Mouse (Mus musculus) cerebellum, adult 11 months (tissue): ENCODE results near the gene Vps26c.
"Not testable (repeated sequence)": the region's sequence is repeated elsewhere in the genome, so short reads cannot be mapped to it uniquely, and the experiment has no call there.

Experiments
- DNase-seq: peaks from one replicate; pipeline ENCODE4 v3.0.0; 2022

Vps26c gene

DNA sequence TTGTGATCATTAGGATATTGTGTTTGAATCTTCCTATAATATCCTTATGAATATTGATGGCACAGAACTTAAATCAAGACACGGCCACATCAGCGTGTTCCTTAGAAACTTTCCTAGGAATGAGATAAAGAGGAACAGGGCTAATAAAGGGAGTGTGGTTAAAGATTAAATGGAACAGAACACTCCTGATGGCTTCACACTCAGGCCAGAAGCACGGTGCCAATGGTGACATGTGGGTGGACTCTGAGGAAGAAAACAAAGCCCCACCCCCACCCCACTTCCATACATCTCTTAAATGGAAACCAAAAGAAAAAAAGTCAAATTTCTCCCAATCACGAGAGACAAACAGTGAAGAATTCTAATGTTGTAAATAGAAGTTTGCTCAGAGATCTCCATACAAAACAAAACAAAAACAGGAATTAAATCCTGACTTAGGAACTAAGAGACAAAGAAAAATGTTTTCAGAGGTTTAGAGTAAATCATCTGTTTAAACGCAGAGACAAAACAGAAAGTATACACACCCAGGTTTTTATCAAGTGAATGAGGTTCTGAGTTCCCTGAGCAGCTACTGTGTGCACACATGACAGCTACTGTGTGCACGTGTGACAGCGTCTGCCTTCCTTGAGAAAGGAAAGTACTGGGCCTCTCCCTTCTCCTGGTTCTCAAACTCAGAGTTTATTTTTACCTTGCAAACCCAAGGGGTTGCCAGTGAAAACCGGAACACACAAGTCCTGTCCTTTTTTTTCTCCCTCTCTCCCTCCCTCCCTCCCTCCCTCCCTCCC is 19.3 kb upstream of the Vps26c start:
- no peak for DNase-seq

GRCm38 (mm10) chr16:94544540-94545105 is 18.0 kb upstream of the Vps26c start:
- DNase-seq = no peak

GRCm38 (mm10) chr16:94542898-94543297 is 16.3 kb upstream of the Vps26c start:
- no peak for DNase-seq

DNA sequence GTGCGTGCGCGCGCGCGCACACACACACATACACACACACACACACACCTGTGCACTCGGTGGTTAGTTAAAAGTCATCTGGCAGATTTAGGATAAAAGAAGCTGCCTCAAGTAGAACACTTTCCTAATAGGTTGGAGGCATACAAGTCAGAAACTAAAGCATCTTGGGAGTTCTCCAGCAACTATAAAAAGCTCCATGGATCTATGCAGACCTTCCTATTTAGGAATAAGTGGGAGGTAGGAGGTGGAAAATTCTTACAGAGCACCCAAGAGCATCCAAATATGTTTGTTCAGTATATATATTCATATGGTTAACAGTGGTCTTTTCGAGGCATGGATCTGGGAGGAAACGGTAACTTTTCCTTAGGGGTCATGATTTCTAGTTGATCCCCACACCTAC is 13.5 kb upstream of the Vps26c start:
- no peak for DNase-seq

DNA sequence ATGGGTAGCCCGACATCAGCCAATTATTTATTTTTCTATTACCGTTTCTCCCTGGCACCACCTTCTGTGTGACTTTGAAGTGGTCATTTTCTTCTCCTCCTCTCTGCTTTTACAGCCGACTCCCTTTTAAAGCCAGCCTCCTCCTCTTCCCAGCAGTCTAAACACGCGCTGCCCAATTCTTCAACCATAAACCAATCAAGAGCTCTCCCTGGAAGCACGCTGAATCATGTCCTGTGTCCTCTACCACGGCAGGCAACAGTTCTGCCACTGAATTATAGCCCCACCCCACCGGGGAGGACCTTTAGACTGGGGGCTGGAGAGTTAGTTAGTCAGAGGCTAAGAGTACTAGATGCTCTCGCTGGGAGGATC is 10.5 kb upstream of the Vps26c start:
- peak; percentile 25 for DNase-seq

GRCm38 (mm10) chr16:94536417-94537158 is 10.0 kb upstream of the Vps26c start:
- peak; percentile 39 for DNase-seq

DNA sequence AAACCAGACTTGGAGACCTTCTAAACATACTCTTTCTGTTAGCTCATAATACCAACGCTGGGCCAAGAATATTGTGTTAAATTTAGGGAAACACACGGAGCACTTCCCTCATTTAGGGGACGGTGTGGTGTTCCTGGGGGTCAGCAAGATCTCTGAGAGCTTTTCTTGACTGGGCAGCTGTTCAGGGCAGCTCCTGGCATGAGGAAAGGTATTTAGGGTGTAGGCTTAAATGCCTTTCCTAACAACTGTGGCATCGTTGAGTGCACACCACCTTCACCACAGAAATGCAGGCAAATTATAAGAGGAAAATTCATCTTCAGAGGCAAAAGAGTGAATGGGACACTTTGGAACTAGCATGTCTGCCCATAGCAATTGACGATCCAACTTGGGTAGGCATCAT is 9.1 kb upstream of the Vps26c start:
- no peak for DNase-seq

- no peak for DNase-seq
Observed at GRCm38 (mm10) chr16:94533679-94534078, 7.0 kb upstream of the Vps26c start.

GRCm38 (mm10) chr16:94531268-94531667 is 4.6 kb upstream of the Vps26c start:
- DNase-seq = no peak

DNA sequence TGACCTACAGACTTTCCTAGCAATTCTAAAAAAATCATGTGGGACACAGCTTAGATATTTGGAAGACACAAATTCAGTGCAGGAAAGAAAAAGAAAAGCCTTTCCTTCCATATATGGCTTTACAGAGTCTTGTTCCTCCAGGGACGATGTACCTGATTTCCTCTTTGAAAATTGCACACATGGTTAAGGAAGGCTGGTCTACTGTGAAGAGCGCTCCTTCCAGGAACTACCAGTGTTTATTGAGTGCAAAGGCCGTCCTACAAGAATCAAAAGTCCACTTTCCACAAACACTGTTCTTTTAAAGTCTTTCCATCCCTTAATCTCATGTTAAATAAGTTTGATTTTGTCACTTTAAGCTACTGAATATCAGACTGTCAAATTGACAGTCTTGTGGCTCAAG is 916 bp upstream of the Vps26c start:
- no peak for DNase-seq

GRCm38 (mm10) chr16:94527152-94527534 is 513 bp upstream of the Vps26c start:
- no peak for DNase-seq

DNA sequence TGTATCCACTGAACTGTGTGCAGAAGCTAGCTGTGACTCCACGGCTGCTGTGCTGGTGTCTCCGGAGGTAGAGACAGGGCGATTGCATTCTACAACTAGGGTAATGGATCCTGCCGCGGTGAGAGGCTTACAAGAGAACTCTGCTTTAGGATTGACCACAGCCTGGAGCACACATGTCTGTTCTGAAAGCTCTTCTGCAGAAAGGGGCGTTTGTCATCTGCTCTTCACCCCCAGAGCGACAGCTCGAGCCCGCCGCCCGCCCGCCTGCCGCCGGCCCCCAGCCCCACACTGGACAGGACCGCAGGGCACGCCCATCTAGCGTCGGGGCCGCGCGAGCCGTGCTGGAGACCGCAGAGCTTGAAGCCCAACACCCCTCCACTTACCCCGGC is 681 bp downstream of the Vps26c start:
- no peak for DNase-seq

DNA sequence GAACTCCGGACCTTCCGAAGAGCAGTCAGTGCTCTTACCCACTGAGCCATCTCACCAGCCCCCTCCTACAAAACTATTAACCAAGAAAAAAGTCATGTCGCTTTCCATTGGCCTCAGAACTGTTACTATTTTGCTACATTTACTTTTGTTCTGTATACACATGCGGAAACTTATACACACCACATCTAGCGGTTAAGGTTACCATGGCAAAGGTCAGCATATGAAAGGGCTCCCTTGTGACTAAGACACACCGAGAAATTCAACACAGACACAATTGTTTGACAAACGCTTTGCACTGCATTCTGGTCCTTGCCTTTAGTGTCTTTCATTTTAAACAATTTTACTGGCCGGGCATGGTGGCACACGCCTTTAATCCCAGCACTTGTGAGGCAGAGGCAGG is 1.9 kb downstream of the Vps26c start:
- DNase-seq = no peak

DNA sequence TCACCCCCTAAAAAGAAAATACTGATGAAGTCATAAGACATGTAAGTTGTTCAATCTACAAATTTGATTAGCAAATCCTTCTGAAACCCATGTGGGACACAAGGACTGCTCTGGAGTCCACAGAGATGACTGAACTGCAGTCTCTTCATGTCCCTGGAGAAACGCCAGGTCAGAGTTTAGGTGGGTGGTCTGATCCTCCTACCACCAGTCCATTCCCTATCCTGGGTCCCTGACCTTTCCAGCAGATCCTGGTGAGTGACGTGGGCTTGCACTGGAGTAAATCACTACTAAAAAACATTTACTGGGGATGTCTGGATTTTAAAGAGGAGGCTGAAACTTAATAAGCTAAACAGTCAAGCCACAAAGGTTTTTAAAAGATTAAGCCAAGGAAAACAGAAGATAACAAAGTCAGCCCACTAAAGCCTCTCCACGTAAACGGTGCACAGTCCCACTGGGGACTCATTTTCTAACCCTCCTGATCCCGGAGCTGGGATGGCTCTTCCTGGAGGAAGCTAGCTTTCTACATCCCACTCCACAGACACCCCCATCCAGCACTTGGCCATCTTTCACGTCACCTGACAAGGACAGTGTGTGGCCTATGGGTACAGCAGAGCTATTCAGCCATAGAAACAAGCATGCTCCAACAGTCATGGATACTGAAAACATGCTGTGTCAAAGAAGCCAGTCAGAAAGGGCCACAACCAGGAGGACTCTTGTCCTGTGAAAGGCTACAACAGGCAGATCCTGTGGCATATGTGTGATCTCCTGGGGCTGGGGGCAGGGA is 2.8 kb downstream of the Vps26c start:
- DNase-seq = no peak

GRCm38 (mm10) chr16:94519028-94519427 is 7.6 kb downstream of the Vps26c start:
- no peak for DNase-seq

DNA sequence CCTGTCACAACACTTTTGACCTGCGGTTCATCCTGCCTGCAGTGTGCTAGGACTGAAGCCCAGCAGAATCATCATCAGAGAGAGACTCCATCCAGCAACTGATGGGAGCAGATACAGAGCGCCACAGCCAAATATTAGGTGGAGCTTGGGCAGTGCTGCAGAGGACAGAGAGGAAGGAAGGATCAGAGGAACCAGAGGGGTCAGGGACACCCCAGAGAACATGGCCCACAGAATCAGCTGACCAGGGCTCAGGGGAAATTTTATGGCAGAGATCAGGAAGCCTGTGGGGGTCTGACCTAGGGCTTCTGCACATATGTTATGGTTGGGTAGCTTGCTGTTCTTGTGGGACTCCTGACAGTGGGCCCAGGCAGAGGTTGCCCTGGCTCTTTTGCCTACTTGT is 9.0 kb downstream of the Vps26c start:
- no peak for DNase-seq

DNA sequence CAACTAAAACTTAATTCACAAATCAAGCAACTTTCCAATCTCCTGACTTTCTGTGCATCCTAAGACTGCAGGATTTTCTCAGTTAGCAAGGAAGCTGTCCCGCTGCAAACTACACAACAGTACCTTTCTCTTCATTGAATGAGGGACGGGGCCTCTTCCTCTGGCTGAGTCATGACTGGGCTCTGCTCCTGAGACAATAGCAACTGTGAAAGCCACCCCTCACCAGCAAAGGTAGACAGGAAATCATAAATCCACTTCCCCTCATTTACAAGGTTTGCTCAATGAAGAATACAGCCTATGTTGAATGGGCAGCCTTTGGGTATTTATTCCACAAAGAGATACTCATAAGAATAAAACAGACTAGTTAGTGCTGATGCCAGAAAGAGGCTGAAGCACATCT is 16.6 kb downstream of the Vps26c start:
- no peak for DNase-seq

- no peak for DNase-seq
Observed at GRCm38 (mm10) chr16:94508769-94509168, 17.9 kb downstream of the Vps26c start.

- DNase-seq = no peak
Observed at GRCm38 (mm10) chr16:94507071-94507470, 19.6 kb downstream of the Vps26c start.

- no peak for DNase-seq
Observed at GRCm38 (mm10) chr16:94504192-94504591, 22.4 kb downstream of the Vps26c start.

- peak; percentile 8 for DNase-seq
Observed at GRCm38 (mm10) chr16:94497911-94498310, 28.7 kb downstream of the Vps26c start.

- DNase-seq = not testable (repeated sequence)
Observed at GRCm38 (mm10) chr16:94497176-94497575, 29.5 kb downstream of the Vps26c start.

GRCm38 (mm10) chr16:94489326-94489725 is 37.3 kb downstream of the Vps26c start:
- no peak for DNase-seq
